Mouse (Mus musculus): ENCODE results near the gene Tspan14.

DNA sequence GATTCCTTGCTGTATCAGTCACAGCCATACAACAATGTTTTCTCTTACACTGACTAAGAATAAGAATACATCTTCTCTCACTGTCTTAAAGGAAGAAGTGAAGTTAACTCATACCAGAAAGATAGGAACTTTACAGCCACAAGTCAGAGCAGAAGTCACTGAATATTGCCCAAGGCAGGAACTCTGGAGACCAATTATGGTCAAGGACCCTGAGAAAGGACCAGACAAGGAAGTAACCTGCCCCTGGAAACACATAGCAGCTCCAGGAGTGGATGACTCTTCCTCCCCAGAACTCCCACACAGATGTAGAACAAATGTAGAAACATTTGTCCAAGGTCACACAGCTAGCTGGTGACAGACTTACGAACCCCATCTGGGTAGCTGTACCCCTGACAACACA, 45.4 kb downstream of the Tspan14 start:
- no peak for TF ChIP-seq CTCF (IDR thresholded peaks at IDR 0.05; ENCODE audit: low read depth, low read length)
- no peak for TF ChIP-seq POLR2A (IDR thresholded peaks at IDR 0.05; ENCODE audit: extremely low read depth, insufficient read depth, low read length)
